Mouse (Mus musculus): ENCODE results near the gene Dnah7b. TPM values are rescaled to one million over a fixed set of nuclear protein-coding genes. Genes with fewer than 3 reads are reported as not detected.
"Not testable (repeated sequence)": the region's sequence is repeated elsewhere in the genome, so short reads cannot be mapped to it uniquely, and the experiment has no call there.

Dnah7b gene
- total RNA-seq, 4 experiments from 2014 or later: 0.69 to 2.1 (median 0.89) TPM

GRCm38 (mm10) chr1:46294451-46294850 is 228.3 kb downstream of the Dnah7b start:
- not testable (repeated sequence) for DNase-seq (ENCODE audit: low spot score)

DNA sequence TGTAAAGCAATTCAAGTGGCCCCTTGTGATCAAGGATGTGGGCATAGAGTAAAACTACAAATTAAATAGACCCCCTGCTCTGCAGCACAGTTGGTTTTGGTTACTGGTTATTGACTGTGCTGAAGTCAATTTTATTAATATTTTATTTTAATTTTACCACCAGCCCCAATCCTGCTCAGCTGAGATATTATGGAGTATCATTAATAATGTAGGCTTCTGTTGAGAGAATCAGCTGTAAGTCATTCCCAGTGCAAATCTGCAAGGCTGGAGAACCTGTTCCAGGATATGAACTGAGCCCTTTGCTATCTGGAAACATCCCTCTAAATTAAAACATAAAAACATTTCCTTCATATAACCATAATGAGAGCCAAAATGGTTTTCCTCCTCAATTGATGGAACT is 259.8 kb downstream of the Dnah7b start:
- DNase-seq (ENCODE audit: low spot score): not testable (repeated sequence)

GRCm38 (mm10) chr1:46345301-46345700 is 279.2 kb downstream of the Dnah7b start:
- not testable (repeated sequence) for DNase-seq (ENCODE audit: low spot score)

DNA sequence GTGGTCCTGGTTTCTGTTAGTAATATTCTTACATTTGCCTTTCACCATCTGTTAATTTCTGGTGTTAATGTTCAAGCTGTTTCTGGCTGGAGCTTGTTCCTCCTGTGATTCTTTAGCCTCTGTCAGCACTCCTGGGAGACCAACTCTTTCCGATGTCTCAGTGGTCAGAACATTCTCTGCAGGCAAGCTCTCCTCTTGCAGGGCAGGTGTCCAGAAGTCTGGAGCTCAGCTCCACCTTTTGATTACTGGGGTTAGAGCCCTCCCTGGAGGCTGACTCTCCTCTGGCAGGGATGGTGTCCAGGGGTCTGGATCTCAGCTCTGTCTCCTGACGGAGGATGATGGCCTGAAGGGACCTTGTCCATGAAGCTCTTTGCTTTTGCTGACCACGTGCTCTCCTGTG is 314.5 kb downstream of the Dnah7b start:
- DNase-seq (ENCODE audit: low spot score): not testable (repeated sequence)

DNA sequence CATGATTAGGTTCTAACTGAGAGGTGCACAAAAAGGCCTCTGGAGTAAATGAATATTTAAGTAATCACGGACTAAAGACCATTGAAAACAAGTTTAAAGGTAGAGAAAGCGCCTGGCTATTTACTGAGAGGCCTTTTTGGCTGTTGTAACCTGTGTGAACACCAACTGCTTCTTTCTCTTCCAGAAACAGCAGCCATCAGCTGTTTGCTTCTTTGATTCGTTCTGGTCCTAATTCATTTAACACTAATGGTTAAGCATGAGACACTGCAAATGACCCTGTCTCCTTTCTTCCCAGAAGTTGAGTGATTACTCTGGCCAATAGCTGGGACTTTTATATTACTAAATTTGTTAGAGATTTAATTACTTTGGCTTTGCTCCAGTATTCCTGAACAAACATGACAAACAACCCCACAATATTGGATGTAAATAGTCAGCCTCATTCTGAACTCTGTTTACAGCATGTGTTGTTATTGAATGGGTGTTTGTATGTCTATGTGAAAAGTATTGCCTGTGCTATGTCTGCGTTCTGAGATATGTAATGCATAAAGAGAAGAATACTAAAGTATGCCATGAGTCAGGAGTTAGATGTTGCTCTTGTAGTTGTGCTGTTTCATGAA is 328.7 kb downstream of the Dnah7b start:
- DNase-seq (ENCODE audit: low spot score): not testable (repeated sequence)

GRCm38 (mm10) chr1:46408324-46409115 is 342.4 kb downstream of the Dnah7b start:
- DNase-seq (ENCODE audit: low spot score): no peak

DNA sequence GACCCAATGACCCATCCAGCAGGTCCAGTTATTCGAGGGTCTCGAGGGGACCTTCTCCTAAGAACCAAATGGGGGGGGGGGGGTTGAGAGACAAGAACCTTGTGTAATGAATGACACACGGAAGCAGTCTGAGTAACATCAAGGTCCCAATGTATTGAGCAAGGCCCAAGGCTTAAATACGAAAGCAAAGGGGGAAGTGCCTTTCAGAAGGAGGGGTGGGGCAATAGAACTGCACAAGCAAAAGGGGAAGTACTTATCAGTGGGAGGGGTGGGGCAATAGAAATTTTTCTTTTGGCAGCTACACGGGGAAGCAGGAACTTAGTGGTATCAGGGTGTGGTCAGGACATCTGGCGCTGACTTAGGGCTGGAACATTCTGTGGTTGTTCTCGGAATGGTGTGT is 348.7 kb downstream of the Dnah7b start:
- not testable (repeated sequence) for DNase-seq (ENCODE audit: low spot score)

- DNase-seq (ENCODE audit: low spot score): not testable (repeated sequence)
Measured at GRCm38 (mm10) chr1:46416946-46417345, 350.8 kb downstream of the Dnah7b start.

- DNase-seq (ENCODE audit: low spot score): not testable (repeated sequence)
Measured at GRCm38 (mm10) chr1:46418966-46419365, 352.9 kb downstream of the Dnah7b start.

Other genes starting within 250 kb of the Dnah7b start
- gene Gm5269, start 176.0 kb upstream of the Dnah7b start, total RNA-seq (2022): not detected
- gene Slc40a1, start 139.8 kb upstream of the Dnah7b start, total RNA-seq (2022): 10 to 100 TPM; 22.0 to 29.0 (median 26.5) TPM